Comparison of ENCODE assay signal across 25 mouse cellular contexts in genomic region chr4:127552456-127553225, GRCm38 (mm10).
A peak's percentile ranks its signal among the peaks of the same experiment; 100 is the strongest.
DNase-seq lines count a peak whose midpoint lies in the region; ATAC-seq and TF ChIP-seq lines count a peak whose summit lies in the region.
"Had no signal": no experiment of that assay in that cellular context is flagged by ENCODE, and none has a peak within 500 bp of the region (broad histone marks: within the 10 kb centered on the region; RNA-seq: fewer than 3 reads in every experiment).

No protein-coding gene starts in this region.

- intact Hi-C loops in left cerebral cortex, postnatal 10 days (cut with DNase I): no loop called here

- TF ChIP-seq POLR2A in lung, adult 2 months (IDR thresholded peaks at IDR 0.05; ENCODE audit: borderline replicate concordance, extremely low read depth, low read depth, low read length): no peak
- no peak for TF ChIP-seq POLR2A in brain, embryonic 14.5 days (IDR thresholded peaks at IDR 0.05; ENCODE audit: borderline replicate concordance, extremely low read depth, insufficient read depth, insufficient read length, poor library complexity, severe bottlenecking)

- H3K9me3 ChIP-seq in forebrain, postnatal 0 days (ENCODE audit: low read length): no peaks in the 10 kb centered on the region
- no peaks in the 10 kb centered on the region for H3K9me3 ChIP-seq in forebrain, embryonic 13.5 days (replicated peaks)
- H3K9me3 ChIP-seq: forebrain, embryonic 10.5 days; heart, embryonic 12.5 days; heart, embryonic 15.5 days had no signal

- H3K4me2 ChIP-seq in forebrain, postnatal 0 days (ENCODE audit: low read depth): no peak overlapping the region
- H3K4me2 ChIP-seq in forebrain, embryonic 13.5 days: no peak overlapping the region
- H3K4me2 ChIP-seq: heart, embryonic 12.5 days; heart, embryonic 15.5 days; hindbrain, embryonic 14.5 days had no signal

- 72% methylated on average over 12 of the region's 12 CpGs for WGBS in forebrain, postnatal 0 days
- WGBS in forebrain, embryonic 13.5 days: 88% methylated on average over 12 of the region's 12 CpGs
- 47% methylated on average over 12 of the region's 12 CpGs for WGBS in lung, adult 2 months

- ATAC-seq in forebrain, postnatal 0 days: peak; percentile 29; the same call in 1 of the 2 replicates
- ATAC-seq in forebrain, embryonic 13.5 days: no peak
- ATAC-seq: forebrain, embryonic 16.5 days had no signal

- peak; percentile 34 for DNase-seq in forebrain, postnatal 0 days
- peak; percentile 15 for DNase-seq in lung, postnatal 10 days
- DNase-seq in lung, adult 2 months: no peak
- peak; percentile 41 for DNase-seq in brain, embryonic 14.5 days (ENCODE audit: low read depth)
- no peak for DNase-seq in left cerebral cortex, postnatal 10 days (ENCODE audit: extremely low spot score in 1 of 2, low spot score in 2 of 2)
- no peak for DNase-seq in spleen, postnatal 10 days (ENCODE audit: low spot score in 2 of 2)
- DNase-seq: adrenal gland, adult 2 months; adrenal gland, postnatal 14 days; B cell, adult 2 months; cerebellum, adult 18-20 months; cerebellum, adult 9-10 months; cerebellum, postnatal 14 days; gastrocnemius, adult 2 months; gastrocnemius, postnatal 14 days; heart, adult 18-20 months; heart, postnatal 10 days; heart, postnatal 4 days had no signal

- no peaks in the 10 kb centered on the region for H3K27me3 ChIP-seq in forebrain, postnatal 0 days (ENCODE audit: insufficient read depth, low read length)
- no peaks in the 10 kb centered on the region for H3K27me3 ChIP-seq in forebrain, embryonic 13.5 days
- H3K27me3 ChIP-seq: CH12.LX; heart, embryonic 12.5 days; heart, embryonic 15.5 days had no signal

- H3K9ac ChIP-seq in forebrain, postnatal 0 days: no peak overlapping the region
- no peak overlapping the region for H3K9ac ChIP-seq in forebrain, embryonic 13.5 days
- H3K9ac ChIP-seq: heart, embryonic 12.5 days; heart, embryonic 15.5 days; hindbrain, embryonic 14.5 days had no signal

- H3K4me1 ChIP-seq in forebrain, postnatal 0 days (ENCODE audit: insufficient read depth): peaks cover 5% of the 10 kb centered on the region; the same call in 1 of the 2 replicates
- peaks cover 6% of the 10 kb centered on the region; the same call in 1 of the 2 replicates for H3K4me1 ChIP-seq in forebrain, embryonic 13.5 days
- H3K4me1 ChIP-seq in lung, adult 2 months (ENCODE audit: control insufficient read depth, insufficient read depth, low read length): no peaks in the 10 kb centered on the region
- H3K4me1 ChIP-seq: forebrain, embryonic 10.5 days; heart, embryonic 12.5 days; heart, embryonic 15.5 days had no signal

- no peak overlapping the region for H3K27ac ChIP-seq in forebrain, postnatal 0 days (ENCODE audit: low read depth, low read length)
- H3K27ac ChIP-seq in forebrain, embryonic 13.5 days: no peak overlapping the region
- H3K27ac ChIP-seq: forebrain, embryonic 10.5 days; gastrocnemius, adult 2 months; heart, embryonic 15.5 days; hindbrain, embryonic 14.5 days had no signal

- no peaks in the 10 kb centered on the region for H3K36me3 ChIP-seq in forebrain, postnatal 0 days (ENCODE audit: insufficient read depth)
- no peaks in the 10 kb centered on the region for H3K36me3 ChIP-seq in forebrain, embryonic 13.5 days (ENCODE audit: poor library complexity, severe bottlenecking)
- H3K36me3 ChIP-seq: forebrain, embryonic 10.5 days; G1E; heart, embryonic 12.5 days; heart, embryonic 15.5 days had no signal

- no peak overlapping the region for H3K4me3 ChIP-seq in forebrain, postnatal 0 days (ENCODE audit: low read depth, low read length)
- no peak overlapping the region for H3K4me3 ChIP-seq in forebrain, embryonic 13.5 days
- H3K4me3 ChIP-seq in lung, adult 2 months (replicated peaks; ENCODE audit: extremely low read depth, low read depth, low read length): no peak overlapping the region
- H3K4me3 ChIP-seq: forebrain, embryonic 10.5 days; gastrocnemius, adult 2 months; heart, embryonic 12.5 days; heart, embryonic 15.5 days had no signal

- TF ChIP-seq CTCF in forebrain, postnatal 0 days (IDR thresholded peaks at IDR 0.05; ENCODE audit: low read depth): no peak
- TF ChIP-seq CTCF in lung, adult 2 months (IDR thresholded peaks at IDR 0.05; ENCODE audit: insufficient read depth, low read length): no peak
- TF ChIP-seq CTCF in brain, embryonic 14.5 days (IDR thresholded peaks at IDR 0.05; ENCODE audit: borderline replicate concordance, extremely low read depth, insufficient read depth, insufficient read length): no peak

Comparison
In these comparisons a context has a peak if more than half of its experiments do, and no peak if none do; other contexts are left out.
1. DNase-seq: peak in forebrain, postnatal 0 days (single experiment), lung, postnatal 10 days (single experiment) and brain, embryonic 14.5 days (single experiment); none in lung, adult 2 months (single experiment), left cerebral cortex, postnatal 10 days (0 of 2) and spleen, postnatal 10 days (0 of 2).